Comparison of ENCODE assay signal across 8 mouse cellular contexts in the genomic region with DNA sequence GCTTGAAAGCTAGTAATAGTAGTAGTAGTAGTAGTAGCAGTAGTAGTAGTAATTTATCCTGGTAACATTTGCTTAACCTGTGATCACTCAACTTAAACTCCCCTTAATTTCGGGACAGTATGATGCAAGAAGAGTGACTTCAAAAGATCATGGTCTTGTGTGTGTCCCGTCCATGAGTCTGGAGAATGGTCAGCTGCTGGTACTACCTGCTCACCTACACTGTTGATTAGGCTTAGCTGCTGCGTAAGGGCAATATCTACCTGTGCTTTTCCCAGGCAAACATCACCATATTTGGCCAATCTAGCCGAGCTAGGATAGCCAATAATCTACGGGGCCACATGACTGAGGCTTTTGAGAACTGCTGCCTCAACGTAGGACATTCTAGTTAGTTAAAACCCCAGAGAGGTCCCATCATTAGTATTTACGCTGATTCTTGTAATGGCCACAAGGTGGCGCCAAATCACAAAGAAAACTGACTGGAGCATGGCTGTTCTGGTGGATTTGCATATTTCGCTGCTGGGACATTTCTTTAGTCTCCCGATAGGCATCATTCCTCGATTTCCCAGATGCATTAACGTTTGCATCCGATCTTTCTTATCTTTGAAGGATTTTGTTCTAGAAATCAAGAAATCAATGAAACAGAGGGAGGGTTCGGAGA. TPM values are rescaled to one million over a fixed set of nuclear protein-coding genes. Genes with fewer than 3 reads are reported as not detected.
A peak's percentile ranks its signal among the peaks of the same experiment; 100 is the strongest.
DNase-seq lines count a peak whose midpoint lies in the region; ATAC-seq lines count a peak whose summit lies in the region.

No protein-coding gene starts in this region.

- no peaks in the 10 kb centered on the region for H3K36me3 ChIP-seq in embryonic facial prominence, embryonic 11.5 days (replicated peaks; ENCODE audit: control insufficient read depth, insufficient read depth, low read depth, low read length)
- no peaks in the 10 kb centered on the region for H3K36me3 ChIP-seq in heart, embryonic 10.5 days
- no peaks in the 10 kb centered on the region for H3K36me3 ChIP-seq in limb, embryonic 12.5 days
- no peaks in the 10 kb centered on the region for H3K36me3 ChIP-seq in midbrain, embryonic 14.5 days (ENCODE audit: control insufficient read depth, insufficient read depth, low read length)

- no peaks in the 10 kb centered on the region for H3K27me3 ChIP-seq in embryonic facial prominence, embryonic 11.5 days (ENCODE audit: control insufficient read depth, insufficient read depth, low read length)
- H3K27me3 ChIP-seq in heart, embryonic 10.5 days (ENCODE audit: insufficient read depth, poor library complexity, severe bottlenecking): no peaks in the 10 kb centered on the region
- H3K27me3 ChIP-seq in limb, embryonic 12.5 days: peaks cover 4% of the 10 kb centered on the region; the same call in 1 of the 2 replicates
- H3K27me3 ChIP-seq in midbrain, embryonic 14.5 days (ENCODE audit: control insufficient read depth, insufficient read depth, low read length): no peaks in the 10 kb centered on the region

- H3K4me2 ChIP-seq in embryonic facial prominence, embryonic 11.5 days (ENCODE audit: low read depth, low read length): peak overlapping the region; percentile 13; the same call in 1 of the 2 replicates
- H3K4me2 ChIP-seq in limb, embryonic 12.5 days: peak overlapping the region; percentile 50
- peak overlapping the region; percentile 51 for H3K4me2 ChIP-seq in midbrain, embryonic 14.5 days (ENCODE audit: low read length)

- no peaks in the 10 kb centered on the region for H3K4me1 ChIP-seq in embryonic facial prominence, embryonic 11.5 days (ENCODE audit: control insufficient read depth, insufficient read depth, low read length)
- no peaks in the 10 kb centered on the region for H3K4me1 ChIP-seq in heart, embryonic 10.5 days
- H3K4me1 ChIP-seq in limb, embryonic 12.5 days (replicated peaks): no peaks in the 10 kb centered on the region
- H3K4me1 ChIP-seq in midbrain, embryonic 14.5 days (ENCODE audit: control insufficient read depth, insufficient read depth, low read length): 0 out of 2 replicates have a peak, but pooled peaks cover 3% of the 10 kb centered on the region

- H3K4me3 ChIP-seq in embryonic facial prominence, embryonic 11.5 days (ENCODE audit: low read depth, low read length): no peak overlapping the region
- H3K4me3 ChIP-seq in heart, embryonic 10.5 days: peak overlapping the region; percentile 39
- H3K4me3 ChIP-seq in limb, embryonic 12.5 days (replicated peaks): 0 out of 2 replicates have a peak overlapping the region, but pooled peaks have one; percentile 19
- peak overlapping the region; percentile 18 for H3K4me3 ChIP-seq in midbrain, embryonic 14.5 days (replicated peaks; ENCODE audit: low read depth, low read length)

- peak; percentile 83 for ATAC-seq in embryonic facial prominence, embryonic 11.5 days (replicated peaks; ENCODE audit: insufficient number of reproducible peaks, low FRiP score, low TSS enrichment, low read depth)
- ATAC-seq in limb, embryonic 12.5 days (ENCODE audit: insufficient number of reproducible peaks, insufficient read depth, low FRiP score, low TSS enrichment, low read depth): peak; percentile 68; the same call in 1 of the 2 replicates
- ATAC-seq in midbrain, embryonic 14.5 days (ENCODE audit: low FRiP score, low TSS enrichment): peak; percentile 85

- H3K9me3 ChIP-seq in embryonic facial prominence, embryonic 11.5 days (replicated peaks; ENCODE audit: control insufficient read depth, low read length): no peaks in the 10 kb centered on the region
- no peaks in the 10 kb centered on the region for H3K9me3 ChIP-seq in heart, embryonic 10.5 days
- no peaks in the 10 kb centered on the region for H3K9me3 ChIP-seq in limb, embryonic 12.5 days
- H3K9me3 ChIP-seq in midbrain, embryonic 14.5 days (ENCODE audit: control insufficient read depth, low read length): no peaks in the 10 kb centered on the region

- 21% methylated on average over 14 of the region's 14 CpGs for WGBS in embryonic facial prominence, embryonic 11.5 days
- 20% methylated on average over 14 of the region's 14 CpGs for WGBS in heart, embryonic 10.5 days
- WGBS in limb, embryonic 12.5 days: 19% methylated on average over 14 of the region's 14 CpGs
- WGBS in midbrain, embryonic 14.5 days: 16% methylated on average over 14 of the region's 14 CpGs

- H3K9ac ChIP-seq in embryonic facial prominence, embryonic 11.5 days (replicated peaks; ENCODE audit: low read length): no peak overlapping the region
- no peak overlapping the region for H3K9ac ChIP-seq in limb, embryonic 12.5 days (replicated peaks)
- H3K9ac ChIP-seq in midbrain, embryonic 14.5 days (replicated peaks; ENCODE audit: low read length): no peak overlapping the region; the same call in 1 of the 2 replicates

- H3K27ac ChIP-seq in embryonic facial prominence, embryonic 11.5 days (replicated peaks; ENCODE audit: low read depth, low read length): no peak overlapping the region
- H3K27ac ChIP-seq in heart, embryonic 10.5 days: no peak overlapping the region
- no peak overlapping the region for H3K27ac ChIP-seq in limb, embryonic 12.5 days
- H3K27ac ChIP-seq in midbrain, embryonic 14.5 days (replicated peaks; ENCODE audit: low read depth, low read length): no peak overlapping the region

- DNase-seq in 416B (ENCODE audit: low read depth): peak; percentile 84
- DNase-seq in adrenal gland, postnatal 10 days: peak; percentile 66
- DNase-seq in embryonic facial prominence, embryonic 11.5 days (ENCODE audit: low spot score): peak; percentile 85
- peak; percentile 76 for DNase-seq in heart, embryonic 10.5 days (ENCODE audit: low spot score)
- peak; percentile 59 for DNase-seq in kidney, adult 9 months
- peak; percentile 92 for DNase-seq in midbrain, embryonic 14.5 days
- peak; percentile 45 to 61 for DNase-seq in spleen, postnatal 36 days (ENCODE audit: low spot score in 2 of 2)

RNA-seq across cellular contexts. Expression of gene Arhgap15, which starts 26.0 kb away (rescaled TPM):
- total RNA-seq in adrenal gland, postnatal 10 days (2021): 1 to 10 TPM; 2.9 to 4.3 TPM
- 0.20 and 0.35 TPM in 2 replicates for polyA plus RNA-seq in embryonic facial prominence, embryonic 11.5 days (2014; fragmentation: Nextera tagmentation; extraction: Ambion mirVana)
- 0.11 and 0.38 TPM in 2 replicates for polyA plus RNA-seq in heart, embryonic 10.5 days (2016; fragmentation: Nextera tagmentation; extraction: Ambion mirVana)
- 0.51 and 0.54 TPM in 2 replicates for polyA plus RNA-seq in limb, embryonic 12.5 days (2016; fragmentation: Nextera tagmentation; extraction: Ambion mirVana)
- 1.8 and 1.9 TPM in 2 replicates for polyA plus RNA-seq in midbrain, embryonic 14.5 days (2014; fragmentation: Nextera tagmentation; extraction: Ambion mirVana)
